ENCODE assay signal across 7 mouse cellular contexts in genomic region chr9:120602839-120603511, GRCm38 (mm10). TPM values are rescaled to one million over a fixed set of nuclear protein-coding genes. Genes with fewer than 3 reads are reported as not detected.
A peak's percentile ranks its signal among the peaks of the same experiment; 100 is the strongest.
DNase-seq lines count a peak whose midpoint lies in the region; ATAC-seq lines count a peak whose summit lies in the region.

No protein-coding gene starts in this region.

- H3K36me3 ChIP-seq in intestine, embryonic 16.5 days (ENCODE audit: control insufficient read depth, insufficient read depth, low read length): no peaks in the 10 kb centered on the region
- no peaks in the 10 kb centered on the region for H3K36me3 ChIP-seq in midbrain, embryonic 11.5 days (ENCODE audit: control insufficient read depth, insufficient read depth, low read length)

- no peak overlapping the region for H3K27ac ChIP-seq in intestine, embryonic 16.5 days (ENCODE audit: low read length)
- H3K27ac ChIP-seq in midbrain, embryonic 11.5 days (ENCODE audit: low read depth, low read length): 0 out of 2 replicates have a peak overlapping the region, but pooled peaks have one; percentile 30

- H3K9ac ChIP-seq in intestine, embryonic 16.5 days (ENCODE audit: low read depth, low read length): no peak overlapping the region
- H3K9ac ChIP-seq in midbrain, embryonic 11.5 days (ENCODE audit: low read length): peak overlapping the region; percentile 37

- H3K9me3 ChIP-seq in intestine, embryonic 16.5 days (ENCODE audit: control insufficient read depth, low read length): peaks cover 5% of the 10 kb centered on the region; the same call in 1 of the 2 replicates
- peaks cover 7% of the 10 kb centered on the region for H3K9me3 ChIP-seq in midbrain, embryonic 11.5 days (ENCODE audit: control insufficient read depth, low read length)

- no peaks in the 10 kb centered on the region for H3K27me3 ChIP-seq in intestine, embryonic 16.5 days (replicated peaks; ENCODE audit: control insufficient read depth, insufficient read depth, low read length)
- no peaks in the 10 kb centered on the region for H3K27me3 ChIP-seq in midbrain, embryonic 11.5 days (ENCODE audit: control insufficient read depth, insufficient read depth, low read length)

- H3K4me2 ChIP-seq in intestine, embryonic 16.5 days (ENCODE audit: low read depth, low read length): peak overlapping the region; percentile 45; the same call in 1 of the 2 replicates
- peak overlapping the region; percentile 24 for H3K4me2 ChIP-seq in midbrain, embryonic 11.5 days

- intact Hi-C loops in left cerebral cortex, postnatal 36 days (cut with DNase I): loop anchor here (2.0 to 10.0 kb wide), 4 partner anchors 174 to 639 kb away; no protein-coding TSS in a partner anchor

- H3K4me3 ChIP-seq in intestine, embryonic 16.5 days (ENCODE audit: low read length): no peak overlapping the region; the same call in 1 of the 2 replicates
- H3K4me3 ChIP-seq in midbrain, embryonic 11.5 days (ENCODE audit: low read depth, low read length): no peak overlapping the region

- peak; percentile 90 for DNase-seq in adrenal gland, adult 2 months
- peak; percentile 93 for DNase-seq in embryo, embryonic 9.5 days (ENCODE audit: extremely low spot score)
- DNase-seq in gastrocnemius, postnatal 4 days (ENCODE audit: low spot score in 2 of 2): peak; percentile 86 to 89
- DNase-seq in left cerebral cortex, postnatal 36 days (ENCODE audit: low spot score in 2 of 2): peak; percentile 85 to 89
- DNase-seq in midbrain, embryonic 11.5 days (ENCODE audit: low spot score, missing footprints): peak; percentile 99
- peak; percentile 61 for DNase-seq in skeletal muscle tissue, adult 2 months (ENCODE audit: low read depth, low spot score)

- peaks cover 13% of the 10 kb centered on the region for H3K4me1 ChIP-seq in intestine, embryonic 16.5 days (ENCODE audit: control insufficient read depth, insufficient read depth, low read length)
- H3K4me1 ChIP-seq in midbrain, embryonic 11.5 days (ENCODE audit: control insufficient read depth, insufficient read depth, low read length): peaks cover 21% of the 10 kb centered on the region

- WGBS in intestine, embryonic 16.5 days: 10% methylated on average over 23 of the region's 23 CpGs
- WGBS in midbrain, embryonic 11.5 days: 2% methylated on average over 23 of the region's 23 CpGs

- ATAC-seq in intestine, embryonic 16.5 days: peak; percentile 81
- ATAC-seq in midbrain, embryonic 11.5 days (ENCODE audit: low FRiP score): peak; percentile 91

RNA-seq across cellular contexts. Expression of gene Rpl14, which starts 31.7 kb away (rescaled TPM):
- 100 to 1,000 TPM; 480 to 551 TPM for total RNA-seq in adrenal gland, adult 2 months (2021)
- 94.5 and 146 TPM in 2 replicates for polyA plus RNA-seq in adrenal gland, adult 2 months (2012; rRNA removed)
- total RNA-seq in gastrocnemius, postnatal 4 days (2021): 100 to 1,000 TPM; 689 to 696 TPM
- 753 and 789 TPM in 2 replicates for polyA plus RNA-seq in intestine, embryonic 16.5 days (2015; fragmentation: Nextera tagmentation; extraction: Ambion mirVana)
- 100 to 1,000 TPM; 263 to 301 TPM for total RNA-seq in left cerebral cortex, postnatal 36 days (2021)
- polyA plus RNA-seq in midbrain, embryonic 11.5 days (2014; fragmentation: Nextera tagmentation; extraction: Ambion mirVana): 871 and 903 TPM in 2 replicates
